Mouse (Mus musculus) midbrain, embryonic 10.5 days (tissue): ENCODE results near the gene Pkp2. TPM values are rescaled to one million over a fixed set of nuclear protein-coding genes. Genes with fewer than 3 reads are reported as not detected.

Experiments used
- DNase-seq: peaks from one replicate; pipeline ENCODE4 v3.0.0-alpha.2; 2017; ENCODE audit warnings: low spot score
- H3K27ac ChIP-seq: fragments of 300-500 bp; sonication (generic); replicated peaks from 2 replicates; pipeline ENCODE4 v1.5.1; 2016; ENCODE audit warnings: mild to moderate bottlenecking
- H3K27me3 ChIP-seq: fragments of 300-500 bp; sonication (generic); 2 replicates; pipeline ENCODE4 v1.6.1; 2016; ENCODE audit warnings: low read depth, mild to moderate bottlenecking; ENCODE audit not compliant: poor library complexity, severe bottlenecking
- H3K36me3 ChIP-seq: fragments of 300-500 bp; sonication (generic); 2 replicates; pipeline ENCODE4 v1.6.1; 2016; ENCODE audit warnings: mild to moderate bottlenecking, moderate library complexity
- H3K4me1 ChIP-seq: fragments of 300-500 bp; sonication (generic); 2 replicates; pipeline ENCODE4 v1.6.1; 2016
- H3K4me3 ChIP-seq: fragments of 300-500 bp; sonication (generic); 2 replicates; pipeline ENCODE4 v1.5.1; 2016; ENCODE audit warnings: mild to moderate bottlenecking, moderate library complexity
- H3K9me3 ChIP-seq: fragments of 300-500 bp; sonication (generic); replicated peaks from 2 replicates; pipeline ENCODE4 v1.6.1; 2016; ENCODE audit warnings: mild to moderate bottlenecking
- WGBS: fragments of 180-500 bp; shearing (Covaris S2); methylation state at CpG from one replicate; pipeline ENCODE4 v1.1.7; 2016; 5-methylcytosine and 5-hydroxymethylcytosine counted together
- polyA plus RNA-seq: library from polyadenylated mRNA; unstranded; fragments of >200 nt; fragmentation: Nextera tagmentation; extraction: Ambion mirVana; gene quantifications from 2 replicates; pipeline ENCODE4 v1.2.1, GENCODE M21; 2016

The Pkp2 gene
- polyA plus RNA-seq, 1 experiment from 2014 or later, result 7.3 TPM

DNA sequence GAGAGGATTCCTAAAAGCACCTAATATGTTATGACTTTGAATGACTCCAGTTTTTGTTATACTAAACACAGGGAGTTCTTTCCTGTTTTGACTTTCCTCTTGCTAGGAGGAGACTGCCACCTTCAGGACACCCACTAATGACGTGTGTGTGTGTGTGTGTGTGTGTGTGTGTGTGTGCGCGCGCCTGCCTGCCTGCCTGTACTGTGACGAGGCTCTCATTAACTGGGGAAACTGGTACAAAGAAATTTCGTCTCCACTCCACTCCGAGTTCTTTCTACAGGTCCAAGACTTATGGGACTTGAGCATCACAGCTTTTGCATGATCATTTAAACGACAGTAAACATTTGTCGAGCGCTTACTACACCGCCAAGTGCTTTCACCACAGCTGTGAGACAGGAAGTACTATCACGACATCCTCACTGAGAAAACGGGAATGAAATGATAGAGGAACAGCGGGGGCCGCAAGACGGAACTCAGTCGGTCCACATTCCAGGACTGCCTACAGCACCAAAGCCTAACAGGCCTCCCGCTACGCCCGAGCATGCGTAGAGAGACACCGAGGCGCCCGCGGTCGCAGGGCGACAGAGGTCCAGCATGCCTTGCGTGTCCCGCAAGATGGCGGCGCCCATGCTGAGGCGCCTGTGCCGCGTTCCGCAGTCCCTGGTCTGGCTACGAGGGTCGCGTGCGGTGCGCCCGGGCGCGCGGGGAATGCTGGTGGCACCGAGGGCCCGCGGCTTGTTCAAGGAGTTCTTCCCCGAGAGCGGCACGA is 89.4 kb downstream of the Pkp2 start, which contains the start of gene Yars2:
Gene Yars2 (plus strand): TSS at position 597 of the 769 bp plus-strand sequence.
- no peaks in the 10 kb centered on the region for H3K27me3 ChIP-seq

DNA sequence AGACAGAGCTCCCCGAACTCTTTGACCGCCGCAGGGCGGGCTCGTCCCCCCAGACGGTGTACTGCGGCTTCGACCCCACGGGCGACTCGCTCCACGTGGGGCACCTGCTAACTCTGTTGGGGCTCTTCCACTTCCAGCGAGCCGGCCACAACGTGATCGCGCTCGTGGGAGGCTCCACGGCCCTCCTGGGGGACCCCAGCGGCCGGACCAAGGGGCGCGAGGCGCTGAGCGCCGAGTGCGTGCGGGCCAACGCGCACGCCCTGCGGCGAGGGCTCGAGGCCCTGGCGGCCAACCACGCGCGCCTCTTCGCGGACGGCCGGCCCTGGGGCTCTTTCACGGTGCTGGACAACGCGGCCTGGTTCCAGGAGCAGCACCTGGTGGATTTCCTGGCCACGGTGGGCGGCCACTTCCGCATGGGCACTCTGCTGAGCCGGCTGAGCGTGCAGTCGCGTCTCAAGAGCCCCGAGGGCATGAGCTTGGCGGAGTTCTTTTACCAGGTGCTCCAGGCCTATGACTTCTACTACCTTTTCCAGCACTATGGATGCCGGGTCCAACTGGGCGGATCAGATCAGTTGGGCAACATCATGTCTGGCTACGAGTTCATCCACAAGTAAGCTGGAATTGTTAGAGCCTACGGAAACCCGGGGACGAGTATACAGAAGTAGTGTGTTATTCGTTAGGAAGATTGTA is 90.2 kb downstream of the Pkp2 start:
- Histone ChIP-seq H3K36me3 (peaks cover 26% of the 10 kb centered on the region), H3K9me3 (no peaks in the 10 kb centered on the region), H3K27me3 (no peaks in the 10 kb centered on the region), H3K27ac (peak overlapping the region; percentile 93), H3K4me1 (peaks cover 23% of the 10 kb centered on the region), H3K4me3 (peak overlapping the region; percentile 96)
- peak; percentile 67 for DNase-seq
- WGBS, result under 1% methylated on average over 61 of the region's 61 CpGs

More for the DNA sequence above, 89.4 kb downstream of the Pkp2 start, which contains the start of gene Yars2:
- Histone ChIP-seq H3K36me3 (peaks cover 19% of the 10 kb centered on the region), H3K27ac (peak within 1 kb of the TSS; percentile 93), H3K9me3 (no peaks in the 10 kb centered on the region), H3K4me1 (peaks cover 23% of the 10 kb centered on the region), H3K4me3 (peak within 1 kb of the TSS; percentile 96)
- DNase-seq, result peak; percentile 91
- WGBS, result under 1% methylated on average over 50 of the region's 50 CpGs

DNA sequence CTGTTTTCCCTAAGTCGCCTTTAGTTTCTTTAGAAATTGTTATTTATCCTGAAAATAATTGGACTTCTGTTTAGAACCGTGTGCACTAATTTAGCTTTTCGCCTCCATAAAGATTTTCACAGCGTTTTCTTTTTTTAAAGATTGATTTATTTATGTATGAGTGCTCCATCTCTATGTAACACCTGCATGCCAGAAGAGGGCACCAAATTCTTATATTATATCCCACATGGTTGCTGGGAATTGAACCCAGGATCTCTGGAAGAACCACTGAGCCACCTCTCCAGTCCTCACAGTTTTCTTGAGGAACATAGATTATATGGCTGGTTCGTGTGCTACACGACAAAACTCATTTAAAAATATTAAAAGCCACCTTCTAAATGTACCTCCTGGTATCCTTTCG is 90.8 kb downstream of the Pkp2 start:
- H3K4me1 ChIP-seq, result peaks cover 23% of the 10 kb centered on the region
- H3K9me3 ChIP-seq, result no peaks in the 10 kb centered on the region
- H3K27ac ChIP-seq, result peak overlapping the region; percentile 93
- H3K27me3 ChIP-seq, result no peaks in the 10 kb centered on the region
- 19% methylated on average over 7 of the region's 7 CpGs for WGBS
- H3K36me3 ChIP-seq, result peaks cover 32% of the 10 kb centered on the region
- H3K4me3 ChIP-seq, result peak overlapping the region; percentile 96
- no peak for DNase-seq

DNA sequence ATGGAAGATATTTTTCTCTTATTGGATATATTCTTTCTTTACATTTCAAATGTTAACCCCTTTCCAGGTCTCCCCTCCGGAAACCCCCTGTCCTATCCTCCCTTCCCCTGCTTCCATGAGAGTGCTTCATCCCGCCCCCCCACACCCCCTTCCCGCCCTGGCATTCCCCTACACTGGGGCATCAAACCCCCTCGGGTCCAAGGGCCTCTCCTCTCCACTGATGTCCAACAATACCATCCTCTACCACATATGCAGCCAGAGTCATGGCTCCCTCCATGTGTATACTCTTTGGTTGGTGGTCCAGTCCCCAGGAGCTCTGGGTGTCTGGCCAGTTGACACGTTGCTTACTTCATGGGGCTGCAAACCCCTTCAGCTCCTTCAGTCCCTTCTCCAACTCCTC is 98.2 kb downstream of the Pkp2 start:
- no peaks in the 10 kb centered on the region for H3K27me3 ChIP-seq
- no peak overlapping the region for H3K27ac ChIP-seq
- H3K4me1 ChIP-seq, result no peaks in the 10 kb centered on the region
- WGBS, result 88% methylated on average over 5 of the region's 5 CpGs
- H3K9me3 ChIP-seq, result no peaks in the 10 kb centered on the region
- DNase-seq, result no peak
- H3K4me3 ChIP-seq, result no peak overlapping the region
- H3K36me3 ChIP-seq, result peaks cover 92% of the 10 kb centered on the region

Other genes starting within 250 kb of the Pkp2 start
- 41.1 and 46.1 TPM in 2 replicates for gene Yars2, start 89.6 kb downstream of the Pkp2 start, polyA plus RNA-seq
- 57.1 and 61.9 TPM in 2 replicates for gene Dnm1l, start 145.6 kb downstream of the Pkp2 start, polyA plus RNA-seq